Mouse (Mus musculus): ENCODE data around the gene Hoxa3. TPM values are rescaled to one million over a fixed set of nuclear protein-coding genes. Genes with fewer than 3 reads are reported as not detected.

Hoxa3 gene
- polyA plus RNA-seq, 1 experiment, result not detected

DNA sequence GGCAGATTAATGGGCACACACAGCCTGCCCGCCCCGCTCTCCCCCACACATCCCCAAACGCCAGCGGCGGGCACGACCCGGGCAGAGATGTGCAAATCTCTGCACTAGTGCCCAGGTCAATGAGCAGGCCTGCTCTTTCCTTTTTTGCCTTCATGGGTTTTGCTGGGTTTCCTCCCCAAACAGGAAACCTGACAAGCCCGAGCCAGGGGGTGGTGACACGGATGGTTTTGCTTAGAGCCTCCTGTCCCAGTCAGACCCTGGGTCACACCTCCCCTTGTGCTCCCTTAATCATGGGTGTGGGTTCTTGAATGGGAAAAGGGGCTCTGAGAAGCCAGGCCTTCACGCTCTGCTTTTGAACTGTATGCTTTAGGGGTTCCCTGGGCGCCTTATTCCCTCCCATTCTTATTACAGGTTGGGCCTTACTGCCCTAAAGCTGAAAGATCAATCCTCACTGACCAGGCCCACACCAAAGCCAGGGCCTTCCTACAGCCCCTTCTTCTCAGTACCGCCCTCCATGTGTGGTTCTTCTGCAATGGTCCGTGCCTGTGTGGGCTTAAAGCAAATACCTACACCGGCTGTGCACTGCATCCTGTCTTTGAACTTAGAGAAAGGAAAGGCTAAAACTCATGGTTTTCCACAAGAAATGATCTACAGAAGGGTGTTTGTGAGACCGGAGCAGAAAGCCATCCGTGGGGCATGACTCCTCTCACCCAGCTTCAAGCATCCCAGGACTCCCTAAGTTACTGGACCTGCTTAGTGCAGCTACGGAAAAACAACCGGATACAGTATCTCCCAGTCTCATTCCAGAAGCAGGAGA lies 4.1 kb downstream of the Hoxa3 start:
- no peak for TF ChIP-seq GATA1 (IDR thresholded peaks at IDR 0.05; ENCODE audit: low read length)

DNA sequence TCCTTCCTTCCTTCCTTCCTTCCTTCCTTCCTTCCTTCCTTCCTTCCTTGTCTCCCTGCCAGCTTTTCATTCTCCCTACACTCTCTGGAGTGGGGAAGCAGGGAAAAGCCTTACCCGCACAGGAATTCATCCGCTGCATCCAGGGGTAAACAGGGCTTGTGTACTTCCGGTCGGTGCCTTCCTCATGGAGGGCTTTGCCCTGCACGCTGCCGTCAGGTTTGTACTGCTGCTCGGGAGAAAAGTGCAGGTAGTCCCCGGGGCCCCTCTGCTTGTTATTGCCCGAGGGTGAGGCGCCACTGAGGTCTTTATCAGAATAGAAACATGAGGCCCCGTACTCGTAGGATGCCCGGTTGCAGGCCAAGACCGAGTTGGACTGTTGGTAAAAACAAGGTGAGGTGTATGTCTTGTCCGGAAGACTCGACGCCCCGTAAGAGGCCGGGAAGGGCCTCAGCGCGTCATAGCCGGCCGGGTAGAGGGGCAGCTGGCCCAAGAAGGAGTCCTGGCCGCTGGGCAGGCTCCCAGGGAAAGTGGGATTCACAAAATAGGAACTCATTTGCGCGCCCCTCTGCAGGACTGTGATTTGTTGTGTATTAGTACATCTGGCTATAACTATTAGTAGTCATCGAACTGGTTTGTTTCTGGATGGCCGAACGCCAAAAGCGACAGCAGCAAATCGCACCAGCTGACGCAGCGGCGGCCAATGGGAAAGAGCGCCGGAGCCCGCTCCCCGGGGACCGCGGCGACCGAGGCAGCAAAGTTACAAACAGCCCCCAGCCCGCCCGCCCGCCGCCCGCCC lies 4.9 kb downstream of the Hoxa3 start, which contains the start of gene Hoxa6:
Hoxa6 (minus strand) TSS at position 651 of the 796 bp plus-strand sequence.
- no peak for TF ChIP-seq GATA1 (IDR thresholded peaks at IDR 0.05; ENCODE audit: low read length)

DNA sequence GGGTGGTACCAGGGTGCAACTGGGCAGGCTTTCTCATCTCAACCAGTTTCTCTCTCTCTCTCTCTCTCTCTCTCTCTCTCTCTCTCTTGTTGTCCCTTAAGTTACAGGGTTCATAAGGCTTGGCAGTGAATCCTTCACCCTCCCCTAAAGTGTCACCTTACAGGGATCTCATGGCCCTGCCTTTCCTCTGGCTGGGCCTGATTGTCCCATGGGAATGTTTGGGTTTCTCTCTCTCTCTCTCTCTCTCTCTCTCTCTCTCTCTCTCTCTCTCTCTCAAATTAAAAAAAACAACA lies 5.5 kb downstream of the Hoxa3 start:
- TF ChIP-seq GATA1 (IDR thresholded peaks at IDR 0.05; ENCODE audit: low read length), result no peak

DNA sequence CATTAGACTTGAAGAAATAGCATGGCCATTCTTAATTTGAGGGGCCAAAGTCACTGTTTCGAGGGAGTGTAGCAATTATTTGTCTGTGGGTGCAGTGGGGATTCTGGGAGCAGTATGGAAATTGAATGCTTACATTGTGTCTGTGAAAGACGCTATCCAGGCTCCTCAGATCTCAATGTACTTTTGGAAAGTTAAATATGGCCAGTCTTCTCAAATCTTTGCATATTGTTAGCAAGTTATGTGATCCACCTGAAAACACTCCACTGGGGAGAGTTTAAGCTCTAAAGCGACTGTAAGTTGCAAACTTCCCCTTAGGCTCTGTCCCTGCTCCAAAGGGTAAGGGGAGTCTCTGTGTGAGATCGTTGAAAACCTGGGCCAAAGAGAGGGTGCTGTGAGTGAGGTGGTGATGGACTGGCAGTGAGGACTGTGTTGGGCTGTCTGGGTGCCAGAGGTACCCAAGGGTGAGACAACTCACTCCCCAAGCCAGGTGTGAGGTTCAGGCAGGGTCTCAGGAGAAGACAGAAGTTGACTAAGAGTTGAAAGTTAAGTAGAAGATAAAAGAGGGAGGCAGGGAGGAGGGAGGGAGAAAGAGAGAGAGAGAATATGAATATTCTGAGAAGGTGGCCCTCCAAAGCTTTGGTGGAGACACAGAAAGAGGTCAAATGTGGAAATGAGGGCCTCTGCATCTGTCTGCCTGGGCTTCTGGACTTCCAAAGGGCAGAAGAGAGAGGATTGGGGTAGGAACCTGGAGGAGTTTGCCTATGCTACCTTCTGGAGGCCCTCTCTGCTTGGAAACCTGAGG lies 6.1 kb downstream of the Hoxa3 start:
- no peak for TF ChIP-seq GATA1 (IDR thresholded peaks at IDR 0.05; ENCODE audit: low read length)

DNA sequence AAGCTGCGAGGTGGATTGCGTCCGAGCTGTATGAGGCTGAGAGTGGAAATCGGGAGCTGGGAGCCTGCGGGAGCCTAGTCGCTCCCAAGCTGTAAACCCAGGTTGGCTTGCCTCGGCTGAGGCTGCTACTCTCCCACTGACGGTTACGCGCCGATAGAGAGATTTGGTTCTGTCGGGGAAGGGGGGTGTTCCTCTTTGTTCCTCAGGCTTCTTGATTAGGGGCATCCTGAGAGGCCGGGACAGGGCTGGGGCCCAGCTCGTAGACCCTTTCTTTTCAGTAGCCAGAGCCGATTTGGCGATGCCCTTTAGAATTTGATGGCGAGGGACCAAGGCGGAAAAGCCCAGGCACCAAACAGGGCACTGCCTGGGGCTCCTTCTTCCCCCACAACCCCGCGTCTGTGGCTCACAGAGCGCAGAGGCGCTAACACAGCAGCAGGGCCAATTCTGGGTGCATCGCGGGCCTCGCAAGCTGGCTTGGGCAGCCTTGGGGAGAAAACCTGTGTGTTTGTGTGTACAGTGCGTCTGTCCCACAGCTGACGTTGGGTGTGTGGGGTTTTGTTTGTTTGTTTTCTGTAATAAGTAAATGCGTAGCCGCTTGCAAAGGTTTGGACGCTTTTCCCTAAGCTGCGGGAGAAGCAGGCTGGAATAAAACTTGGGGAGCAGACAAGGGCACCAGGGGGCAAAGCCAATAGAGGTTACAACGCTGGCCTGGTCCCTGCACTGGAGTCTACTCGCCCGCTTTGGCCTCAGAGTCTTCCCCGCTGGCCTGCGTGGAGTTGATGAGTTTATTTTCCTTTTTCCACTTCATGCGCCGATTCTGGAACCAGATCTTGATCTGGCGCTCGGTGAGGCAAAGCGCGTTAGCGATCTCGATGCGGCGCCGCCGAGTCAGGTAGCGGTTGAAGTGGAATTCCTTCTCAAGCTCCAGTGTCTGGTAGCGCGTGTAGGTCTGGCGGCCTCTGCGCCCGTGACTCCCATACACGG lies 7.2 kb downstream of the Hoxa3 start:
- TF ChIP-seq GATA1 (IDR thresholded peaks at IDR 0.05; ENCODE audit: low read length), result no peak

DNA sequence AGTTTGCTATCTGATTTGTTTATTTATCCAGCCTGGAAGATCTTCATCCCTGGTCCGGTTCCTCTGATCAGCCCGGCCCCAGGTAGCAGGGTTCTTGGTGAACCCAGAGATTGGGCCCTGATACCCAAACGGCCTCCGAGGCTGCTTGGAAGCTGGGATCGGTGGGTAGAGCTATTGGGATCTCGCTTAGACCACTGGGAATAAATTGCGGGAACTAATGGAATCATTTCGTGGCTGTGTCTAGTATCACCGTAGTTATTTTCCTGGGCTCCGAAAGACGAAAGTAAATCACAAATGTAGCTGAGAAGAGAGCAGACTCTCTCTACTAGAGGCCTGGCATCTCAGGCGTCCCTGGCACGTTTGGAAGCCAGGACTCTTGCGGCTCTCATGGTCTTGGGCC lies 7.9 kb downstream of the Hoxa3 start:
- no peak for TF ChIP-seq GATA1 (IDR thresholded peaks at IDR 0.05; ENCODE audit: low read length)

DNA sequence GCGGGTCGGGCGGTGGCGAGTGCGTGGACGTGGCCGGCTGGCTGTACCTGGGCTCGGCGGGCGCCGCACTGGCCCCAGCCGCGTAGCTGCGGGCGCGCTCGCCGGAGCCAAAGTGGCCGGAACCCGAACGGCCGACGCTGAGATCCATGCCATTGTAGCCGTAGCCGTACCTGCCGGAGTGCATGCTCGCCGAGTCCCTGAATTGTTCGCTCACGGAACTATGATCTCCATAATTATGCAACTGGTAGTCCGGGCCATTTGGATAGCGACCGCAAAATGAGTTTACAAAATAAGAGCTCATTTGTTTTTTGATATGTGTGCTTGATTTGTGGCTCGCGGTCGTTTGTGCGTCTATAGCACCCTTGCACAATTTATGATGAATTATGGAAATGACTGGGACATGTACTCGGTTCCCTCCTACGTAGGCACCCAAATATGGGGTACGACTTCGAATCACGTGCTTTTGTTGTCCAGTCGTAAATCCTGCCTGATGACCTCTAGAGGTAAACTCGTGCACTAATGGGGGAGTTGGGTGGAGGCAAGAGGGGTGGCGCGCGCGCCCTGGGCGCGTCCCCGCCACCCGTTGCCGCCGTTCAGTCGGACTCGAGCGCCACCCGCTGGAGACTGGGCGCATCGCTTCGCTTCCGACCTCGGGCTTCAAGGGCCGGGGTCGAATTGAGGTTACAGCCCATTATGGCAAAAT lies 8.9 kb downstream of the Hoxa3 start, which contains the start of gene Hoxa5:
Hoxa5 (minus strand) TSS at position 538 of the 703 bp plus-strand sequence.
- no peak for TF ChIP-seq GATA1 (IDR thresholded peaks at IDR 0.05; ENCODE audit: low read length)

DNA sequence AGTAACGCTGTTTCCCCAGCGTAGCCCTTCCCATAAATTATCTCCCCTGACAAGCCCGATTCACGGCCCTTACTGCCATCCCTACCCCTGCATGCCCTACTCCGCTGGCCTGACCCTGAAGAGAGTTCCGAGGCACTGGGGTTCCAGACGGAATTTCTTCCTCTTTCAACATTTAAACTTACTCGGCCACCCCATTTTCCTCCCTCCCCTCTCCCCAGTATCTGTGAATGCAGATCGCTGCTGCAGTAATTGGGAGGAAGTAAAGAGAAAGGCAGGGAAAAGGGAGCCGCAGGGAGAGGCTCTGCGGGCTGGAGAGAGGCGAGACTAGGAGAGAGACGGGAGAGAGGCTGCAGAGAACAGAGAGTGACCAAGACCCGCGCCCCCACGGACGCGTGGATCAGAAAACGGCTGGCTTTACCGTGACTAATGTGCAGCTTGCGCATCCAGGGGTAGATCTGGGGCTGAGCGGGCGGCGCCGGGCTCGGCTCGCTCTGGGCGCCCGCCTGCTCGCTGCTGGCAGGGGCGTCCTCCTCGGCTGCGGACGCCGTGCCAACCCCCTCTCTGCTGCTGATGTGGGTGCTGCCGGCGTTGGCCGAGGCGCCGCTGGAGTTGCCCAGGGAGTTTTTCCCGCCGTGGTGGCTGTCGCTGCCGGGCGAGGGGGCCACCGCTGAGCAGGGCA lies 9.6 kb downstream of the Hoxa3 start:
- TF ChIP-seq GATA1 (IDR thresholded peaks at IDR 0.05; ENCODE audit: low read length), result no peak

DNA sequence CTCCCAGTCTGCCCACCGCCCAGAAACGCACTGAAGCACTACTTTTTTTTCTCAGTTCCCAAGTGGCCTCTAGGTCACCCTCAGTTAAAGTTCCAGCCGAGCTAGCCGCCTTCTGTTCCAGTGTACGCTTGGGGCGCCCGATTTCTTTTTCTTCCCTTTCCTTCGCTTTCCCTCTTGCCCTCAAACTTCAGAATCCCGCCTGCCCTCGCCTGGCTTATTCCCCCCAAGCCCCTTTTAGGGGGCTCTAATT lies 10.1 kb downstream of the Hoxa3 start:
- no peak for TF ChIP-seq GATA1 (IDR thresholded peaks at IDR 0.05; ENCODE audit: low read length)

DNA sequence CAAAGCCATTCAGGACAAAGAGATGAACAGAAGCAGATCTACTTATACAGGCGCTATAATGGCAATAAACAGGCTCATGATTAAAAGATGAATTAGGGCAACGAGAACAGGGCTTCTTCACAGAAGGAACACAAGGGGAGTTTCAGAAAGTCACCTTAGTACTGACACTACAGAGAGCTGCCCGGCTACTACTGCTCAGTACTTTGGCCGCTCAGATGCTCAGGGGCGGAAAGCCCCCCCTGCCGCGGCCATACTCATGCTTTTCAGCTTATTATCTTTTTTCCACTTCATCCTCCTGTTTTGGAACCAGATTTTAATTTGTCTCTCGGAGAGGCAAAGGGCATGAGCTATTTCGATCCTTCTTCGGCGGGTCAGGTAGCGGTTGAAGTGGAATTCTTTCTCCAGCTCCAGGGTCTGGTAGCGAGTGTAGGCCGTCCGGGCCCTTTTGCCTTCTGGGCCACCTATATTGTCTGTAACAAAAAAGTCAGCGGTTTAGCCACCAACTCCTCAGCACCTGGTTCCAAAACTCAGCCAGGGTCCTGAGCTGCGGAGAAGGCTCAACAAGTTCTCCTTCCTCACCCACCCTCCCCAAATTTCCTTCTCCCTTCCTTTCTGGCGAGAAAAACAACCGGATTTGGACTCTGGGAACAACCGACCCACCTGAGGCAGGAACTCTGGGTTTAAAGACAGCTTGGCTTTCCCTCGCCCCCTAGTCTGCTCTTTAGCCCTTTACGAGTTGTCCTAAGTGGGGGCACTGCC lies 10.6 kb downstream of the Hoxa3 start:
- TF ChIP-seq GATA1 (IDR thresholded peaks at IDR 0.05; ENCODE audit: low read length), result no peak

DNA sequence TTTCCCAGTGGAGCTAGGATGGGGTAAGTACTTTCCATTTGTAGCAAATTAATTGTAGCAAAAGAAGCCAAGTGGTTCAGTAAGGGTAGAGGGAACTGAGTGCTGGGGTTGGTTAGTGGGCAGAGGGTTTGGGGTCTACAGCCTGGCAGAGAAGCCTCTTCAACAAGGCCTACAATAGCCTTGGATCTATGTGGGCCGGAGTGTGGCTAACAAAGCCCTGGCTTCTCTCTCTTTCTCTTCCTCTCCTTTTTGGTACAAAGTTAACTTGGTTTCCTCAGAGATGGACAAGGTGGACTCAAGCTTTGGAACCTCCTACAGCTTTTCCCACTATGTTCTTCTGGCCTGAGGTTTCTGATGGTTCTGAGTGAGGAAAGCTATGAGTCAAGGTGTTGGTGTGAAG lies 11.9 kb downstream of the Hoxa3 start:
- no peak for TF ChIP-seq GATA1 (IDR thresholded peaks at IDR 0.05; ENCODE audit: low read length)

DNA sequence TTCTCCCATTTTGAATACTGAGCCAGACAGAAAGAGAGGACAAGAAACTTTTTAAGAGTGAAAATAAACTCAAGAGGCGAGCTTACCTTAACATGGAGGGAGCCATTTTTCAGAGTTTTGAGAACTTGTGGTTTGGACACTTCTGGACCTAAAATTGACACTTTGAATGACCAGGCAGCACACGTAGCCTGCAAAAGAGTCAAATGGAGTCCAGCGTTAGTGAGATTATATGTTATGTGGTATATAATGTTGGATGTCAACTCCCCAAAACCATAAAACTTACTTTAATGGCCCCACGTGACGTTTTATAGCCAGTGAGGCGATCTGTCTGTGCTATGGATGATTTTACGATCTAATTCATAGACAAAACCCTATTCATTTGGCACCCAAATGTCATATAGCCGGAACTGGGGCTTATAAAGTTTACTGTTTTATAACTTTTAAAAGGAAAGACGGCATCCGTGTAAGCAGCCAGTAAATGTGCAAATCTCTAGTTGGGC lies 12.3 kb downstream of the Hoxa3 start:
- TF ChIP-seq GATA1 (IDR thresholded peaks at IDR 0.05; ENCODE audit: low read length), result no peak

Measured in G1E-ER4 (cell line).